Mouse (Mus musculus) cerebellum, adult 9-10 months (tissue): ENCODE results near the gene Dab2ip.

Experiments
- DNase-seq: peaks from one replicate; pipeline ENCODE4 v3.0.0; 2022

Gene Dab2ip

DNA sequence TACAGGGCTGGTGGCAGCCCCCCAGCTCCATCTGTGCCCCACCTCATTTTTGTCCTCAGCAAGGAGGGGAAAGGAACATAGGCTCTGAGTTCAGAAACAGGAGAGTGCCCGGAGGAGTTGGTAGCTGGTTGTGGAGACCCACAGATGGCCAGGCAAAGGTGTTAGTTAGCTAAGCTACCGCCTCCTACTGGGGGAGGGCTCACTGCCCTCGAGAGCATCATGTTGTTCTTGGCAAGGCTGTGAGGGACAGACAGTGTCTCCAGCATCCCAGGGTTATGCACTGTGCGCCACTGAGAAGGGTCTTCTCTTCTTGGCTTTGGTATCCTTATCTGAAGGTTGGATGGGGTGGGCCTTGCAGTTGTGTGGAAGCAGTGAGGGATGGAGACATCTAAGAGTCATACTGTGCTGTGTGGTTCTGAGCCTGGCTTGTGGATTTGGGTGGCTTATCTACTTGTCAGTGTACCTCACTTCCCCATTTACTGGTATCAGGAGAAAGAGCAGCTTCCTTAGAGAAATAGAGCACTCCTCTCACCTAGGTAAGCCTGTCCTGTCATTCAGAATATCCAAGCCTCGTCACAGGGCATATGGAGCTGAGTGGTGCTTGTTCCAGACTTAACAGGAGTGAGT, 66.4 kb downstream of the Dab2ip start:
- peak; percentile 96 for DNase-seq

DNA sequence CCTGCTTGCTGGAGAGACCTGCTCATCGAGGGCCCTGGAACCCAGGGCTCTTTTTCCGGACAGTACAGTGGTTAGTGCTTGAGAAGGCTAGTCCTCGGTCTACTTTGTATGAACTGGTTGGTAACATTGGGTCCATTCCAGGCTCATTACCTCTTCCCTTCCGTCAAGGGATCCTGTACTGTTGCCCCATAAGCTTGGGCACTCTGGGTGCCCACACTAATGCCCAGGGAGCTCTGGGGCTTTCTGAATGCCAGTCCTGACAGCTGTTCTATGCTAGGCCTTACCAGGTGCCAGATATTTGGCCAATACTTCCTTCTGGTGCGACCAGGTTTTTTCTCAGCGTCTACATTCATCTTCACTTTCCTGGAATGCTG, 66.9 kb downstream of the Dab2ip start:
- DNase-seq = no peak

GRCm38 (mm10) chr2:35625526-35625925, 67.5 kb downstream of the Dab2ip start:
- DNase-seq = peak; percentile 74

DNA sequence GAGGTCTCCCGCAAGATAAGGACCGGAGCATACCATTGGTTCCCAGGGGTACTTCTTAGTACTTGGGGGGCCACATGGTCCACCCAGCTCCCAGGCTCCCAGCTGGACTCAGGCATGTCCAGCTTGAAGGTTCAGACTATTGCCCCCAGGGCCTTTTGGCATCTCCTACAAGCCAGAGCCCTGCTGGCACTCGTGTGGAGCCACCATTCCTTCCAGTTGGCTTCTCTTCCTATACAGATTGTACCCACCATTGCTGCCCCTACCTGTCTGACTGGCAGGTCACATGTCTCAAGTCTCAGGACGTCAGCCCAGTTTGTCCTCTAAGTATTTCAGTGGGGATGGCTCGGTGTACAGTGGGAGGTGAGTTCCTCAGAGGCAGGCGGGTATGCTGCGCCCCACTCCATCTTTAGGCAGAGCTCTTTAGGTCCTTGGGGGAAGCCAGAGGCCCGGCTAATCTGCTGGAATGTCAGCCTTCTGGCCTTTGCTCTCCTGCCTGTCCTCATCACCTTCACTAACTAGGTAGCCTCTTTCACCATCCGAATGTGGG, 68.2 kb downstream of the Dab2ip start:
- peak; percentile 92 for DNase-seq

- DNase-seq = peak; percentile 63
Measured at GRCm38 (mm10) chr2:35627298-35627898, 69.3 kb downstream of the Dab2ip start.

DNA sequence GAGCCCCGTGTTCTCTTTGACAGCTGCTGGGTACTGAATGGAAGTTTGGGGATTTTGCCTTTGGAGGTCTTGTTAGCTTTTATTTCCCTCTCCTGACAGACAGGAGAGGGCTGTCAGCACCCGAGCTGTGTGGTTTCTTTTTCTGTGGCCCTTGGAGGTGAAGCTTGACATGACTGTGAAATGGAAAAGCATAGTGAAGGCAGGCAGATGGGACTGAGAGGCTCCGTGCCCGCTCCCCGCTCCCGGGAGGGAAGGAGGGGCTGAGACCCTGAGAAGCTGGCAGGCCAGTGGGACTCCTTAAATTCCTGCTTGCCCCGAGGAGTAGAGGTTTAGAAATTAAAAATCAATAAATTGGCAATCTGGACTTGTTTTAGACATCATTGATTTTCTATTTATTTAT, 70.0 kb downstream of the Dab2ip start:
- DNase-seq = peak; percentile 75

DNA sequence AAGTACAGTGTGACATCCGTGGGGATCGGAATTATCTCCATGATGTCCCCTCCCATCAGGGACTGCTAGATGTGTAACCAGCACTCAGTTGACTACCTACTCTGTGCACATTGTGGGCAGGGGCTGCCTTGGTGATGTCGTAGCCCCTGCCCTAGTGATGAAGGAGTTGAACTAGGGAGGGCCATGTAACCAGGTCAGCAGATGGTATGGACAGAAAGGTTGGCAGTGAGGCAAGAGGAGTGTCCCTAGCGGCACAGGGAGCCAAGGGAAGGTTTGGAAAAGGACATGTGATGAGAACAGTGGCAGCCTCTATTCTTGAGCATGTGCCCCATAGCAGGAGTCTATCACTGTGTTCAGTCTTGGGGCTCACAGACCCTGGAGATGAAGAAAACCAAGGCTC, 70.6 kb downstream of the Dab2ip start:
- DNase-seq = peak; percentile 96

- peak; percentile 71 for DNase-seq
Measured at GRCm38 (mm10) chr2:35629126-35629525, 71.1 kb downstream of the Dab2ip start.

GRCm38 (mm10) chr2:35633392-35633791, 75.3 kb downstream of the Dab2ip start:
- DNase-seq = no peak

DNA sequence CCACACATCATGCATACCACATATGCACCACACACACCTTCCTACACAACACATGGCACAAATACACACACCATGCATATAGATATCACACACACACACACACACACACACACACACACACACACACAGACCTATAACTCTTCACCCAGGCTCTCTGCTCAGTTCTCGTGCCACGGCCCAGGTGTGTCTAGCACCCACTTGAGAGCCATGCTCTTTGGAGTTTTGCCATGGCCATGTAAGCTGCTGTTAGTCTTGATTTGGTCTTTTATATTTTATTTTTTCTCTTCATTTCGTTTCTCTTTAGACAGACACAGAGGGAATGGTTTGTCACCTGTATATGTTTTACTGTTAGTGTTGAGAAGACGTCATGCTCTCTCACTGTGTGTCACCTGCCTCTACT, 76.9 kb downstream of the Dab2ip start:
- DNase-seq = no peak

GRCm38 (mm10) chr2:35635541-35635940, 77.5 kb downstream of the Dab2ip start:
- DNase-seq = peak; percentile 72

DNA sequence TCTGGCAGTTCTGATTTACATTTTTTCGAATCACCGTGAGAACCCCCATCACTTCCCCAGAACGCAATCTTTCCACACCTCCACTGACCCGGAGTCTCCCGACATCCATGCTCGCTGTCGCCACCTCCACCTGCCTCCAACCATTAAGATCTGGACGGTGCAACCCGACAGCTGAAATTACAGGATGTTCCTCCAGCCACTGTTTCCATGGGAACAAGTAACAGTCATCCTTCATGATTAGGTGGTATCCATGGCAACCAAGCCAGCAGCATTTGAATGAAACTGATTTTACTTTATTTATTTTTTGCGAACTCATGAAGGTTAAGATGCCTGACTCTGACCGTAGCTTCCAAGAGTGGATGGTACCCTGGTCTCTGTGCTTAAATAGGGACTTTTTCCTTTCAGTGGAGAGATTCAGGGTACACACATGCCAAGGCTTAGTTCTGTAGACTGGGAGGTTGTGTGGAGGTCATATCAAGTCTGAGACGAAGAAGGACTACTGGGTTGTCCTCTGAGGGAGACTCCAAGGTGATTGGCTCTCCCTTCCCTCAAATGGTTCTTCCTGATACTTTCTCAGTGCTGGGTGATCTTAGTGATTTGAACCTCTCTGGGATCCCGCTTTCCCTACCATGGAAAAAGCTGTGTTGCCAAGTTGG, 79.9 kb downstream of the Dab2ip start:
- no peak for DNase-seq

- no peak for DNase-seq
Measured at GRCm38 (mm10) chr2:35639799-35640198, 81.7 kb downstream of the Dab2ip start.

GRCm38 (mm10) chr2:35640576-35640975, 82.5 kb downstream of the Dab2ip start:
- peak; percentile 83 for DNase-seq

GRCm38 (mm10) chr2:35642224-35642623, 84.2 kb downstream of the Dab2ip start:
- no peak for DNase-seq

GRCm38 (mm10) chr2:35646553-35646952, 88.5 kb downstream of the Dab2ip start:
- no peak for DNase-seq

DNA sequence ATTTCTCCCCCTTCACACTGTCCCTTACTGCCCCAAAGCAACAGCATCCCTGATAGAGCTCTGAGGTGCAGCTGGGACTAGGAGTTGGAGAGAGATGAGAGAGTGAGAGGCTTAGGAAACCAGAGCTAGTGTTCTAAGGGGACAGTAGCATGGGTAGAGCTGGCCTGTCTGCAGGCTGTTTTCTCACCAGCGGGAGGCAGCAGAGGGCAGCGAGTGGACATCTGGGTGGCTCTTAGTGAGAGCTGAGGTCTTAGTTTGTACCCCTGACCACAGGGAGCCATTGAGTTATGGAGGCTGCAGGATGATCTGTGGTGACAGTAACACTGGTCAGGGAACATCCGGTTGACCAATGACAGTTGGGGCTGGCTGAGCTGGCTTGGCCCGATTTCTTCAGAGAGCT, 91.6 kb downstream of the Dab2ip start:
- peak; percentile 84 for DNase-seq

- peak; percentile 79 for DNase-seq
Measured at GRCm38 (mm10) chr2:35651297-35651731, 93.2 kb downstream of the Dab2ip start.

GRCm38 (mm10) chr2:35652984-35653383, 94.9 kb downstream of the Dab2ip start:
- DNase-seq = no peak

DNA sequence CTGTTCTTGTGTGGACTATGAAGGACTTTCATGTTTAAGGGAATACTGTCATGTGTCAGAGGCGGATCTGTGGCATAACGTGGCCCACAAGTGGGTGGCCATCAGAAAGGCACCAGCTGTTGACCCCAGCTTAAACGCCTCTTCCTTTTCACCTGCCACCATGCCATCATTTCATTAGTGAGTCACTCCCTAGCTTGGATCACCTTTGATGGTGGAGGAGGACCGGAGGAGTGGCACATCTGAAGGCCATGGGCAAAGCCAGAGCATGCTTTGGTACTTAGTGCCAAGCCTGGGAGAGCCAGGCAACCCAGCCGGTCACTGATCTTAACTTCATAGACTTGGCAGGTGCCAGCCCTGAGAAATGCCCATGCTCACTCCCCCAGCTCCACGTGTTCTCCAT, 96.7 kb downstream of the Dab2ip start:
- DNase-seq = no peak

DNA sequence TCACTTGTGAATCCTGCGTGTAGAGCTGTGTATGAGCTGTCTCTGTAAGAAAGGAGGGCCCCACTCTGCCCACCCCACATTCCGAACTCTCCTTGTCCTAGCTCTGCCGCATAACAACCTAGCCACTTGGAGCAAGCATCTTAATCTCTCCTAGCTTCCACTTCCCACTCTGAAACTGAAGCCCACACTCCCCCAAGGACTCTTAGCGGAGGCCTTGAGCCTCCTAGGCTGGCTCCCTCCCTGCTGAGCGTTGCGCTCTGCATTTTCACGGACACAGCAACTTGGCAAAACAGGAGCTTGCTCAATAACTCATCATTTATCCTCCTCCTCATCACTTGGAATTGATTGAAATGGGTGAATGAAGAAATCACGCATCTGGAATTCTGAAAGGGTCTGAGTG, 97.9 kb downstream of the Dab2ip start:
- DNase-seq = no peak

DNA sequence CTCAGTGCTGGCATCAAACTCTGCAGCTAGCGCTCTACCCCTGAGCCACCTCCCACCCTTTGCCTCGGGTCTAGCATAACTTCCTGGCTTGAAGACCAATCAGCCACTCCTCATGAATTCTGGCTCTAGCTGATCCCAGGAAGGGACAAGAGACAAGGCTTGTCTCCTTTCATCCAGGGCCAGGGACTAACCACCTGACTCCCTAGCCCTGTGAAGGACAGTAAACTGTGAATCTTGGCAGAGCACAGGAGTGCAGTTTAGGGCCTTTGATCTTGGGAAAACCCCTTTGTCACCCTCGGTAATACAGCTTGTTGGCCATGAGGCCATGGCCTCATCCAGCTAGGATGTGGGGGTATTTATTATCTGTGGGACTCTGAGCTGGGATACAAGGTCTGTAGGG, 100.2 kb downstream of the Dab2ip start:
- DNase-seq = no peak

DNA sequence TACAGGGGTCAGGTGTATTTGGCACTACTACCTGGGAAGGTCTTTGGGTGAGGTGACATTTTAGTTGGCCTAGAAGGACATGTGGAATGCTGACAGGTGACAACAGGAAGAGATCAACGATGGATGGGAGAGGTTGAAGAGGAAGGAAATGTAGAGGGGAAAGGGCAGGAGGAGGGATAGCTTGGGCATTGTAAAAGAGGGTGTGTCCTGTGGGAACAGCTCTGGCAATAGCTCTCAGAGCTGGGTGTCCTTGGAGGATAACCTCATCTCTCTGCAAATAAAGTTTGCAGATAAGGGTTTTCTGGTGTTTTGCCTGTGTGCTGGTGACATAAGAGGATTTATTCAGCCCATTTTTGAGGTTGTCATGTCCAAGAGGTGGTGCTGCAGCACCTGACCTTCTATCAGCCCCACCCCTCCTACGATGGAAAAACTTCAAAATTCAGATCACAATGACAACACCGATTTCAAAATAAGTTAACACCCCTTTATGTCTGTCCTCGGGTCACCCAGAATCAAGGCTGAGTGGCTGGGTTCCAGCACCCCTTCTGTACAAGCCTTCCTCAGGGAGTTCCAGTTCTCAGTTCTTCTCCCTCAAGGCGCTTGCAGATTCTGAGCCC, 101.6 kb downstream of the Dab2ip start:
- DNase-seq = no peak

- no peak for DNase-seq
Measured at GRCm38 (mm10) chr2:35660953-35661374, 102.9 kb downstream of the Dab2ip start.
